Mouse (Mus musculus) neural tube, embryonic 12.5 days (tissue): ENCODE measurements around the gene Zfp108. TPM values are rescaled to one million over a fixed set of nuclear protein-coding genes. Genes with fewer than 3 reads are reported as not detected.

ENCODE experiments used
- ATAC-seq: fragments of 200-750 bp; cut with Nextera tagmentation; 2 replicates; pipeline ENCODE4 v1.8.0; 2017; ENCODE audit warnings: low read depth, mild to moderate bottlenecking, moderate TSS enrichment, moderate library complexity; ENCODE audit not compliant: low FRiP score
- H3K27ac ChIP-seq: fragments of 300-500 bp; sonication (generic); 2 replicates; pipeline ENCODE4 v1.5.1; 2016
- H3K27me3 ChIP-seq: fragments of 300-500 bp; sonication (generic); replicated peaks from 2 replicates; pipeline ENCODE4 v1.6.1; 2016; ENCODE audit warnings: mild to moderate bottlenecking
- H3K36me3 ChIP-seq: fragments of 300-500 bp; sonication (generic); 2 replicates; pipeline ENCODE4 v1.6.1; 2016; ENCODE audit warnings: mild to moderate bottlenecking
- H3K4me1 ChIP-seq: fragments of 300-500 bp; sonication (generic); 2 replicates; pipeline ENCODE4 v1.6.1; 2016
- H3K4me2 ChIP-seq: fragments of 300-500 bp; sonication (generic); replicated peaks from 2 replicates; pipeline ENCODE4 v1.6.1; 2016; ENCODE audit warnings: mild to moderate bottlenecking
- H3K4me3 ChIP-seq: fragments of 300-500 bp; sonication (generic); 2 replicates; pipeline ENCODE4 v1.5.1; 2016
- H3K9ac ChIP-seq: fragments of 300-500 bp; sonication (generic); 2 replicates; pipeline ENCODE4 v1.6.1; 2016; ENCODE audit warnings: mild to moderate bottlenecking
- H3K9me3 ChIP-seq: fragments of 300-500 bp; sonication (generic); 2 replicates; pipeline ENCODE4 v1.6.1; 2016; ENCODE audit warnings: mild to moderate bottlenecking
- WGBS: fragments of 180-500 bp; shearing (Covaris S2); methylation state at CpG from one replicate; pipeline ENCODE4 v1.1.7; 2016; 5-methylcytosine and 5-hydroxymethylcytosine counted together
- polyA plus RNA-seq: library from polyadenylated mRNA; unstranded; fragments of >200 nt; fragmentation: Nextera tagmentation; extraction: Ambion mirVana; gene quantifications from 2 replicates; pipeline ENCODE4 v1.2.1, GENCODE M21; 2016

Gene Zfp108
- 3.3 and 3.7 TPM in 2 replicates for polyA plus RNA-seq

- peaks cover 5% of the 10 kb centered on the region for H3K36me3 ChIP-seq
- H3K27me3 ChIP-seq: no peaks in the 10 kb centered on the region
- H3K27ac ChIP-seq: no peak within 1 kb of the TSS
- peak within 1 kb of the TSS; percentile 66 for H3K4me2 ChIP-seq
- peak within 1 kb of the TSS; percentile 45 for H3K4me3 ChIP-seq
- H3K9me3 ChIP-seq: no peaks in the 10 kb centered on the region
- WGBS: 22% methylated on average over 21 of the region's 21 CpGs
- peak; percentile 89 for ATAC-seq
- H3K9ac ChIP-seq: peak within 1 kb of the TSS; percentile 49
- H3K4me1 ChIP-seq: 0 out of 2 replicates have a peak, but pooled peaks cover 4% of the 10 kb centered on the region
Observed at GRCm38 (mm10) chr7:24254633-24255474, at the start of gene Zfp108. Gene Zfp108, plus strand, starts transcription at chr7:24254794.

GRCm38 (mm10) chr7:24207488-24208261 is 46.9 kb upstream of the Zfp108 start:
- H3K9me3 ChIP-seq: no peaks in the 10 kb centered on the region
- peak; percentile 86 for ATAC-seq
- WGBS: 15% methylated on average over 24 of the region's 24 CpGs
- peak overlapping the region; percentile 58 for H3K4me3 ChIP-seq
- peaks cover 21% of the 10 kb centered on the region for H3K36me3 ChIP-seq
- peaks cover 5% of the 10 kb centered on the region; the same call in 1 of the 2 replicates for H3K4me1 ChIP-seq
- no peaks in the 10 kb centered on the region for H3K27me3 ChIP-seq
- H3K27ac ChIP-seq: no peak overlapping the region
- peak overlapping the region; percentile 75 for H3K4me2 ChIP-seq
- H3K9ac ChIP-seq: peak overlapping the region; percentile 73

- Histone ChIP-seq H3K27ac (no peak overlapping the region), H3K4me2 (peak overlapping the region; percentile 75), H3K9me3 (no peaks in the 10 kb centered on the region), H3K27me3 (no peaks in the 10 kb centered on the region), H3K4me3 (no peak overlapping the region; the same call in 1 of the 2 replicates), H3K36me3 (peaks cover 16% of the 10 kb centered on the region), H3K4me1 (peaks cover 5% of the 10 kb centered on the region; the same call in 1 of the 2 replicates), H3K9ac (no peak overlapping the region)
- 65% methylated on average over 7 of the region's 7 CpGs for WGBS
- peak; percentile 55; the same call in 1 of the 2 replicates for ATAC-seq
Observed at GRCm38 (mm10) chr7:24208282-24208886, 46.2 kb upstream of the Zfp108 start.

- Histone ChIP-seq H3K4me3 (no peak overlapping the region), H3K9me3 (no peaks in the 10 kb centered on the region), H3K27ac (no peak overlapping the region), H3K27me3 (no peaks in the 10 kb centered on the region), H3K4me1 (peaks cover 5% of the 10 kb centered on the region; the same call in 1 of the 2 replicates), H3K4me2 (no peak overlapping the region), H3K36me3 (peaks cover 6% of the 10 kb centered on the region), H3K9ac (no peak overlapping the region)
- WGBS: 81% methylated on average over 2 of the region's 2 CpGs
- ATAC-seq: no peak
Observed at GRCm38 (mm10) chr7:24210296-24210695, 44.3 kb upstream of the Zfp108 start.

- no peak within 1 kb of the TSS for H3K27ac ChIP-seq
- no peaks in the 10 kb centered on the region for H3K9me3 ChIP-seq
- peaks cover 5% of the 10 kb centered on the region; the same call in 1 of the 2 replicates for H3K4me1 ChIP-seq
- no peak for ATAC-seq
- no peak within 1 kb of the TSS for H3K4me3 ChIP-seq
- no peaks in the 10 kb centered on the region for H3K36me3 ChIP-seq
- 80% methylated on average over 5 of the region's 5 CpGs for WGBS
- no peaks in the 10 kb centered on the region for H3K27me3 ChIP-seq
- H3K4me2 ChIP-seq: no peak within 1 kb of the TSS
- H3K9ac ChIP-seq: no peak within 1 kb of the TSS
Observed at GRCm38 (mm10) chr7:24211343-24211742, 43.3 kb upstream of the Zfp108 start, which contains the start of gene Zfp111. Gene Zfp111, minus strand, starts transcription at chr7:24211443.

GRCm38 (mm10) chr7:24237040-24237791 is 17.4 kb upstream of the Zfp108 start, which contains the start of gene Zfp109:
Gene Zfp109, minus strand, starts transcription at chr7:24237560.
- Histone ChIP-seq H3K9me3 (no peaks in the 10 kb centered on the region), H3K4me1 (peaks cover 5% of the 10 kb centered on the region; the same call in 1 of the 2 replicates), H3K27ac (no peak within 1 kb of the TSS), H3K4me3 (peak within 1 kb of the TSS; percentile 71), H3K9ac (peak within 1 kb of the TSS; percentile 66), H3K4me2 (peak within 1 kb of the TSS; percentile 68), H3K36me3 (peaks cover 11% of the 10 kb centered on the region; the same call in 1 of the 2 replicates), H3K27me3 (no peaks in the 10 kb centered on the region)
- WGBS: 6% methylated on average over 28 of the region's 28 CpGs
- ATAC-seq: peak; percentile 87

- ATAC-seq: peak; percentile 66
- Histone ChIP-seq H3K4me2 (peak overlapping the region; percentile 66), H3K4me3 (no peak overlapping the region; the same call in 1 of the 2 replicates), H3K27me3 (no peaks in the 10 kb centered on the region), H3K9ac (no peak overlapping the region), H3K4me1 (0 out of 2 replicates have a peak, but pooled peaks cover 4% of the 10 kb centered on the region), H3K9me3 (no peaks in the 10 kb centered on the region), H3K36me3 (no peaks in the 10 kb centered on the region), H3K27ac (no peak overlapping the region)
- 55% methylated on average over 9 of the region's 9 CpGs for WGBS
Observed at GRCm38 (mm10) chr7:24253779-24254615, 597 bp upstream of the Zfp108 start.

- no peak overlapping the region for H3K27ac ChIP-seq
- no peaks in the 10 kb centered on the region for H3K27me3 ChIP-seq
- peaks cover 24% of the 10 kb centered on the region for H3K36me3 ChIP-seq
- 91% methylated on average over 13 of the region's 13 CpGs for WGBS
- no peak overlapping the region for H3K4me3 ChIP-seq
- 0 out of 2 replicates have a peak, but pooled peaks cover 4% of the 10 kb centered on the region for H3K4me1 ChIP-seq
- no peak for ATAC-seq
- H3K9me3 ChIP-seq: no peaks in the 10 kb centered on the region
- no peak overlapping the region for H3K4me2 ChIP-seq
- no peak overlapping the region for H3K9ac ChIP-seq
Observed at GRCm38 (mm10) chr7:24259306-24259999, 4.9 kb downstream of the Zfp108 start.

- 0 out of 2 replicates have a peak, but pooled peaks cover under 1% of the 10 kb centered on the region for H3K4me1 ChIP-seq
Observed at GRCm38 (mm10) chr7:24260000-24260312, 5.4 kb downstream of the Zfp108 start.

More at GRCm38 (mm10) chr7:24260000-24260312, 5.4 kb downstream of the Zfp108 start:
- H3K9ac ChIP-seq: no peak overlapping the region
- H3K4me2 ChIP-seq: no peak overlapping the region
- H3K36me3 ChIP-seq: peaks cover 24% of the 10 kb centered on the region
- no peak for ATAC-seq
- H3K27me3 ChIP-seq: no peaks in the 10 kb centered on the region
- 89% methylated on average over 4 of the region's 4 CpGs for WGBS
- H3K27ac ChIP-seq: no peak overlapping the region
- H3K4me3 ChIP-seq: no peak overlapping the region
- no peaks in the 10 kb centered on the region for H3K9me3 ChIP-seq
